Mouse (Mus musculus) megakaryocyte, adult 5-6 weeks (primary cell): Measurements from ENCODE around the gene Tln1. TPM values are rescaled to one million over a fixed set of nuclear protein-coding genes. Genes with fewer than 3 reads are reported as not detected.
"Not testable (repeated sequence)": the region's sequence is repeated elsewhere in the genome, so short reads cannot be mapped to it uniquely, and the experiment has no call there.

ENCODE experiments used
- ATAC-seq: 2 replicates; pipeline ENCODE4 v1.8.0; 2016; ENCODE audit warnings: mild to moderate bottlenecking, inconsistent platforms; ENCODE audit not compliant: poor library complexity, severe bottlenecking
- total RNA-seq, 2 experiments: library from RNA; stranded (forward) in 1 of 2; stranded (reverse) in 1 of 2; fragments of 153-499, 151-499 nt in 1 of 2; fragments of 221-1000, 200-1000 nt in 1 of 2; gene quantifications; 2 replicates each; pipeline versions ENCODE4 v1.2.3 to v1.2.4; 2015 to 2017

Gene Tln1
- total RNA-seq, 2 experiments from 2014 or later: 226 to 408 TPM

GRCm38 (mm10) chr4:43551854-43552253 is 10.6 kb downstream of the Tln1 start:
- not testable (repeated sequence) for ATAC-seq

DNA sequence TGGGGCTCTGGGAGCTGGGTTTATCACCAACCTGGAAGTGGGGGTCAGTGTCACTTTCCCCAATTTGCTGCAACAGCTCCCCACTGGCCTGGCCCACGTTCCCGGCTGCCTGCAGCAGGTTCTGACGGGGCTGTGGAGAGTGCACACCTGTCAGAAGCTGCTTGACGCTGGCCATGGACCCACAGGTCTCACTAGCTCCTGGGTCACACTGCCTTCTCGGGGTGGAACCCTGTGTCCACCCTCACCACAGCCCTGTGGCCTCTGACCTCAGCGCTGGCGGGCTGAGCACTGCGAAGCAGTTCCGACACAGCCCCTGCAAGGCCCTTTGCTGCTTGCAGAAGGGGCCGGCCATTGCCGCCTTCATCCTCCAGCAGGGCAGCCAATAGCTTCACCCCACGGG is 13.4 kb downstream of the Tln1 start:
- no peak for ATAC-seq

DNA sequence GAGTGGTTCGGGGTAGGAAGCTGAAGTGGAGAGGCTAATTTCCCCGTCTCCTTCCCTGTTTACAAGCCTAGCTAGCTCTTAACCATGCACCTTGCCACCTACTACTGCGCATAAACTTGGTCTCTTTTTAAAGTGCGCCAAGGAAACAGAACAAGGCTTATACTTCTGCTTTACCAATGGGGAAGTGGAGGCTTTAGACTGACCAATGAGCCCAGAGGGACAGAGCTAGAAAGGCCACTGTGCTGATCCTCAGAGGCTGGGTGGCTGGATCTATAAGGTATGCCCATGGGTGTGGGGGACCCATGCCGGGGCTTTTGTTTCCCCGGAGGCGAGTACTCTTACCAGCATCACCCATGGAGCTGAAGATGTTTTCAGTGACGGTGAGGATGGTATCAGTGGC is 15.3 kb downstream of the Tln1 start:
- ATAC-seq: peak; percentile 65

- no peak for ATAC-seq
Observed at GRCm38 (mm10) chr4:43546375-43547047, 16.0 kb downstream of the Tln1 start.

- no peak for ATAC-seq
Observed at GRCm38 (mm10) chr4:43542044-43542443, 20.4 kb downstream of the Tln1 start.

- no peak for ATAC-seq
Observed at GRCm38 (mm10) chr4:43536031-43536430, 26.5 kb downstream of the Tln1 start.

GRCm38 (mm10) chr4:43535628-43536027 is 26.9 kb downstream of the Tln1 start:
- ATAC-seq: no peak

DNA sequence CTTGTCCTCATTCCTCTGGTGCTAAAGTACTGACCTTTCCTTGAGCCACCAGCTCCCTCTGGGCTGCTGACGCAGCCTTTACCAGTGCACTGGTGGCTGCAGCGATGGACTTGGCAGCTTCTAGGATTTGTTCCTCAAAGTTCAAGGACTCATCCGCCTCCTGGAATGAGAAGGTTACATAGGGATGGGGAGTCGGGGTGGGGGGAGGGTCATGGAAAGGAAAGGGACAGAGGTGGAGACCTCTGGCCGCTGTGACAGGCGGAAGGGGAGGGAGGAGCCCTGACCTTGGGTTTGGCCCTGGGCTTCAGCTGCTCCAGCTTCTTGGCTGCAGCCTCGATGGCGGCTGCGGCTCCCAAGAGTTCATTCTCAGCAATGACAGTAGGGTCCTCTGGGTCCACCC is 29.2 kb downstream of the Tln1 start:
- no peak for ATAC-seq

DNA sequence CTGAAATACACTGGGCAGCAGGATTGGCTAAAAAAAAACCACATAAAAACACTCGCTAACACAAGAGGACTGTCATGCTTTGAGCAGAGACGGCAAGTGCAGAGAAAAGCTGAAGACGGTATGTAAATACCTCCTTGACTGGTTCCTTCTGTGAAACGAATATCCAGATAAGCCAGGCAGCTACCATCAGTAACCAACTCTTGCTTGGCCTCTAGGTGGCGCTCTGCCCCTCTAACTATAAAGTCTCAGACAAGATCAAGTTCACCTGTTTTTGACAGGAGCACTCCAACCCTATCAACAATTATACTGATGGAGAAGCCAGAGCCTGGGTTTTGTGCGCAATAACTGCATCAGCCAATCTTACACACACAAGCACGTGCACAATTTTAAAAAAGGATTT is 31.9 kb downstream of the Tln1 start:
- peak; percentile 62 for ATAC-seq

- ATAC-seq: no peak
Observed at GRCm38 (mm10) chr4:43530081-43530501, 32.4 kb downstream of the Tln1 start.

- no peak for ATAC-seq
Observed at GRCm38 (mm10) chr4:43528487-43528886, 34.0 kb downstream of the Tln1 start.

DNA sequence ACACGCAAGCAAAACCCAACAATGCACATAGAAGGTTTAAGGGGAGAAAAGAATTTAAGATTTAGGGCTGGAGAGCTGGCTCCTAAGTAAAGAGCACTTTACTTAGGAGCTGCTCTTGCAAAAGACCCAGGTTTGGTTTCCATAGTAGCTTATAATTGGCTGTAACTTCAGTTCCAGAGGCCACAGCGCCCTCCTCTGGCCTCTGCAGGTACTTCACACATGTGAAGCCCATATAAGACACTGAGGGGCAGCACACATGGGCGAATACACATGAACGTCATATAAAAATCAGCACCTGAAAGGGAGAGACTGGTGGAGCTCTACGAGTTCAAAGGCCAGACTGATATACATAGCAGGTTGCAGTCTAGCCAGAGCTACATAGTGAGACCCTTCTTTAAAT is 34.6 kb downstream of the Tln1 start:
- ATAC-seq: peak; percentile 33; the same call in 1 of the 2 replicates

- ATAC-seq: peak; percentile 69
Observed at GRCm38 (mm10) chr4:43519956-43520355, 42.5 kb downstream of the Tln1 start.

- no peak for ATAC-seq
Observed at GRCm38 (mm10) chr4:43519551-43519950, 42.9 kb downstream of the Tln1 start.

- peak; percentile 36 for ATAC-seq
Observed at GRCm38 (mm10) chr4:43515764-43516708, 46.5 kb downstream of the Tln1 start.

- no peak for ATAC-seq
Observed at GRCm38 (mm10) chr4:43513791-43514190, 48.7 kb downstream of the Tln1 start.

DNA sequence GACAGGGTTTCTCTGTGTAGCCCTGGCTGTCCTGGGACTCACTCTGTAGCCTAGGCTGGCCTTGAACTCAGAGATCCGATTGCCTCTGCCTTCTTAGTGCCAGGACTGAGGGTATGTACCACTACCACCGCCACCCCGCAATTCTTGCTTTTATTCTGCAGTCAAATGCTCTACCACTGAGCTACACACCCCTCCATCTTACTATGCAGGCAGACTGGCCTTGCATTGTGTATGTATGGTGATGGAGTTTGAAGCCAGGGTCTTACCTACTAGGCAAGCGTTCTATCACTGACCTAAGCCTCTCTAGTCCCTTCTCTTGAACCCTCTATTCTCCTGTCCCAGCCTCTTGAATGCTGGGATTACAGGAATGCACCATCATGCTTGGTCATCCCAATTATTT is 49.2 kb downstream of the Tln1 start:
- no peak for ATAC-seq

GRCm38 (mm10) chr4:43512653-43513052 is 49.8 kb downstream of the Tln1 start:
- no peak for ATAC-seq

DNA sequence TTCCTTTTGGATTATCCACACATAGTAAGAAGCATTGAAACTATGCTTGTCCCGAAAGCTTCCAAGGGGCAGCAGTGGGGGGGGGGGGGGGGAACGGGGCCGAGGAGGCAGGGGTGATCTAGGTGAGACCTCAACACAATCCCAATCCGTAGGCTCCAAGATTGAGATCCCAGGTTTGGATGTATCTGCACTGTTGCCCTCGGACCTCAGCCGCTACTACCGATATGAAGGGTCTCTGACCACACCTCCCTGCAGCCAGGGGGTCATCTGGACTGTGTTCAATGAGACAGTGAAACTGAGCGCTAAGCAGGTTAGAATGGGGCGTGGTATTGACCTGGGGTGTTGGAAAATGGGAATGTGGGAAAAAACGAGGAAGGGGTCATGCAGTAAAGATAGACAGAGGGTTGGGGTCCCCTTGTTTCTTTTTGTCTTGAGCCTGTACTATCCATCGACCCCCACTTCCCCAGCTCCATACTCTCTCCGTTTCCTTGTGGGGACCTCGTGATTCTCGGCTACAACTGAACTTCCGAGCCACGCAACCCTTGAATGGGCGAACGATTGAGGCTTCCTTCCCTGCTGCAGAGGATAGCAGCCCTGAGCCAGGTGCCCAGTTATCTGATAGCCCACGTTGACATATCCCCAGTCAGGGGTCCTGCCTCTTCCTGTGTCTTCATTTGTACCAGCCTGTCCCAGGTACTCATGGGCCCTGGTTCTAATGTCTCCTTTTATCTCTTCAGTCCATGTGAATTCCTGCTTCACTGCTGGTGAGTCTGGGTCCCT is 50.6 kb downstream of the Tln1 start:
- no peak for ATAC-seq

GRCm38 (mm10) chr4:43509109-43509508 is 53.4 kb downstream of the Tln1 start:
- ATAC-seq: peak; percentile 22

DNA sequence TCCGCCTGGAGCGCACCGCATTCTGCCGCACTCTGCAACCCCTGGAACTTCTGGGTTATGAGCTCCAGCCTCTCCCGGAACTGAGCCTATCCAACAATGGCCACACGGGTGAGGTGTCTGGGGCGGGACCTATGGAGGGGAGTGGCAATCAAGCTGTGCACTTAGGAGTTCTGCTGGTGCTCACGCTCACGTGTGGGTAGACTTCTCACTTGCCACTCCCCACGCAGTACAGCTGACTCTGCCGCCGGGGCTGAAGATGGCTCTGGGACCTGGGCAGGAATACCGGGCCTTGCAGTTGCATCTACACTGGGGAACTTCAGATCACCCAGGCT is 53.9 kb downstream of the Tln1 start:
- ATAC-seq: peak; percentile 95
